Mouse (Mus musculus): ENCODE measurements at regions not wholly inside any gene's neighbourhood (a gene's known extent, or its start where the extent isn't known, plus 50 kb on each side); places are given as distances from the start of the nearest gene placed in this dataset.

DNA sequence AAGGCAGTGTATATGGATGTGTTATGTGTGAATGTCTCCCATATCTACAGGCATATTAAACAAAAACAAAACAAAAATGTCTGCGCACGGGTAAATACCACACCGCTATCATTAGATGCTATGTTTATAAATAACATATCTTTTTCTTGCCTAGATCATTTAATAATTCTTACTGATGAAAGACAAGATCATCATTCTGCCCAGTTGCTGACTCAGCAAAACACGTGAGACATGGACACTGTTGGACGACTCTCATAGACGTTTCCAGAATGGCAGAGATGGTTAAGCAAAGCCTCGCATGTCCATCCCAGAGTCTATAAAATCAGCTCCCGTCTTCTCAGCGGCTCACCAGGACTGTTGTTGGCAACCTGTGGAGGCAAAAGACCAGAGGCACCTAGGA is 125.5 kb upstream of the Hes1 start:
- TF ChIP-seq POLR2A (IDR thresholded peaks at IDR 0.05; ENCODE audit: borderline replicate concordance, control insufficient read depth, low read depth, low read length) = no peak
- no peak for TF ChIP-seq CTCF (IDR thresholded peaks at IDR 0.05; ENCODE audit: control insufficient read depth, insufficient read depth, low read length)
